Mouse (Mus musculus) WW6 (cell line): Measurements from ENCODE around the gene Ttc7b.

Source experiments
- DNase-seq: peaks from one replicate; pipeline ENCODE4 v3.0.0-alpha.2; 2013; ENCODE audit warnings: low read depth, low spot score

The Ttc7b gene

DNA sequence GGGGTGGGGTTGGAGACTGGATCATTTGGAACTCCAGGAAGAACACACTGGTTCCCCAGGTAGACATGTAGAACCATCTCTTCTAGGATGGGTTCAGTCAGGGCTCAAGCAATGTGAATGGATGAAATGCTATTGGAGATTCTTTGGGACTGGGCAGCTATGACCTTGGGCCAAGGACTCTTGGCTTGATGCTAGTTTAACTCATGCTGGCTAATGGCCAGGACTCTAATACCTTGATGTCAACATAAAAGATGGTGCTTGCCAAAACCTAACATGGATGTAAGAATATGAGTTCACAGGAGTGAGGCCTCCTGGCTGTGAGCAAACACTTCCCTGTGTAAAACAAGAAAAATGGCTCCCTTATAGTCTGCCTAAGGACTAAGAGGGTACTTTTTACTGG is 138.1 kb downstream of the Ttc7b start:
- no peak for DNase-seq

DNA sequence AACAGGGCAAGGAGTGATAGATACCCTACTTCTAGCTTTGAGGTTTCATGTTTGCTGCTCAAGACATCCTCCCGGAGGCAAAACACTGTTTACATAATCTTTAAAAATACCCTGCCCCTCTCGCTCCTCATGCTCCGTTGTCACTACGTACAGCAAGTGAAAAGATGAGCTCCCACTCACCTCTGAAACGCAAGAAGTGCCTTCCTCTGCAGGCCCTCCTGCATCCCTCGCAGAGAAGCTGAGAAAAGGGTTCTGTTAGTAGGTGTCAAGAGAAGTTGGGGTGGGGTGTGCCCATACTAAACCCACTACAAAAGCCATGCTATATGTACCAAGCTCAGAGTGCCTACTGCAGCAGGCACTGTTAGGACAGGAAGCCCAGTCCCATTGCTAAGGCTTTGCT is 138.7 kb downstream of the Ttc7b start:
- DNase-seq = no peak

DNA sequence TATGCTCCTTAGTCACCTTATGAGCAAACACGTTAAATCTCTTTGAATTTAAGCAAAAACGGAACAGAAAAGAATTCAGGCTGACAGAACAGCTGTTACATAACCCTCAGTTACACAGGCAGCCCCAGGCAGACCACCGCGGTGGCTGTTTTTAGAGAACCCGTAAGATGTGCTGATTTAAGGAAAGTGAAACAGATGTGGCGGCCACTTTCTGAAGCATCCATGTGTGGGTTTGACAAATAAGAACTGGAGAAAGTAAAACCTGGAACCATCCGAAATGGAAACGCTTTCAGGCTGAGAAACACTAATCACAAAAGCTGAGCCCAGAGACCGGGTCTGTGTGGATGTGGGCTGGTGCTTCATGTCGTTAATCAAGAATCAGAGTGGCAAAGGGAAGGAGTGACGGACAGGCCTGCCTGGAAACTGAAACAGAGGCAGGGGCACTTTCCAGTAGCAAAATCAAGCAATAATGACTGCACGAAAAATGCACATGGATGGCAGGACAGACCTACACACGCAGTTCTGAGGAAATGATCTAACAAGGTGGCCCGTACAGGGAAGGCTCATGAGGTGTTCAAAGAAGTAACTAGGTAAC is 139.8 kb downstream of the Ttc7b start:
- DNase-seq = no peak

DNA sequence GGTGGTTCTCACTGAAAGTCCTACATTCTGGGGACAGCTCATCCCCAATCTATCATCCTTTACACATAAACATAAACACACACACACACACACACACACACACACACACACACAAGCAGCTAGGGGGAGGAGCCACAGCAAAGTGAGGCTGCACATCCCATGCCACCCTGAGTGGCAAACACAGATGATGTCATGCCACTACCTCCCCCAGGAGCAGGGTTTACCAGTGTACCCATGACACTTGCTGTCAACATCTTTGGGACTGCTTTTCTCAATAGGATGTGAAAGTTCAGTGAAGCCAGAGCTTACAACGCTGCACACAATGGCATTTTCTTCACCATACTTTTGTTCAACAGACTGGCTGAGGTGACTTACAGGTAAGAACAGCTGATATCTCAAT is 140.8 kb downstream of the Ttc7b start:
- DNase-seq = no peak

DNA sequence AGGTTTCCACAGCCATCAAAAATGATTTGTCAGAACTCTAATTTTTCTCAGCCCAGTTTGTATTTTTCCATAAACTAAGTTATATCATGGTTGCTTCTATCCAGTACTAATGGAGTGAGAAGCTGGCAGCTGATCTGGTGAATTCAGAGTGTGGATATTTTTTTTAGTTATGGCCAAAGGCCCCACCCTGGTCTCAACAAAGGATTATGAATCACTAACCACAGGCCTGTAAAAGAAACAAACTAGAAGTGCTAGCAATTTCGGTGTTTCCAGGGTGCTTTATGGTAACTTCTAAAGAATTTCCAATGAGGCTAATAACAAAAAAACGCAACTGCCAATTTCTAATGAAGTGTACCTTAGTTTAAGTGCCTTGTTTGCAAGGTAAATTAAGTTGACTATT is 142.4 kb downstream of the Ttc7b start:
- DNase-seq = no peak

DNA sequence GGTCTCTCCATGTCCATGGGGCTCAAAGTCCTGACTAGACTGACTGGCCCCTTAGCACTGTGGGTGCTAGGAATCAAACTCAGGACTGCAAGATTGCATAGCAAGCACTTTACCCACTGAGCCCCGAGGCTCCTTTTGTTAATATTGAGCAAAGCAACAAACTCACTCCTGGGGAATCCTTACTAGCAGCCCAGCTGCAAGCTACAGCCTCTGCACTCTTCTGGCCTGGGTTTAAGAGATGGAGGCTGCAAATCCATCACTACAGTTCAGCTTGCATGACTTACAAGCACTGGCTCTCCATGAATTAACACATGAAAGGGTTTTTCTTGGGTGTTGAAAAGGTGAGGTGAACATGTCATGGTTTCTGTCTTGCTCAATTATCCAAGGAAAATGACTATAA is 142.8 kb downstream of the Ttc7b start:
- no peak for DNase-seq

DNA sequence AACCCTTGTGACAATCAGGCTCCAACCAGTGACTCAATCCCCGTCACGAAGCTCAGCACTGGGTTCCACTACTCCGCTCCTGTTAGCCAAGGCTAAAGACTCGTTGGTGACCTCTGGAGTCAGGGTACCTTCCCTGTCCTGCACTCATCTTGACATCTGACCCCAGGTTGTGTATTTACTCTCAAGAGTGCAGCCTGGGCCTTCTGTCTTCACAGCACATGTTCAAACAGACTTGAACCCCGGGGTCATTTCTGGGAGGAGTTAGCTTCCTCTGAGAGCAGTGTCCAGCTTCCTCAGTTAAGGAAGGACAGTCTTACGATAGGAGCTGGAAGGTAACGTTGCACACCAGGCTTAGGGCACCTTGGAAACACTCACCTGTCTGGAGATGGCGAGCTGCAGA is 144.8 kb downstream of the Ttc7b start:
- DNase-seq = no peak

DNA sequence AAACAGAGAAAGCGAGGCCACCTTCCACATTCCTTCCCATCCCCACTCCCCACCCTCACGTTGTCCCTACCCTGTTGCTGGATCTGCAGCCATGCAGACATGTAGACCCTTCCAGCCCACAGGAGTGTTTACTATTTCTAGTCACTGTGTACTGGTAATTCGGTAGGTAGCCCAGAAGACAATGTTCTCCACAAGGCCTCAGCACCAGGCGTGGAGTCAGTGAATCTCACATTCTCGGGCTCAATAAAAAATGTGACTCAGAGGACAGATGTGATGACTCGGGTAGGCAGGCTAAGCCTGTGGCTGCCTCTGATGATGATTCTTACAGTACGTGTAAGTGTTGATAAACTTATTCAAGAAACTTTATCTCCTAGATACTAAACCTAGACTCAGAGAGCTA is 147.8 kb downstream of the Ttc7b start:
- no peak for DNase-seq

DNA sequence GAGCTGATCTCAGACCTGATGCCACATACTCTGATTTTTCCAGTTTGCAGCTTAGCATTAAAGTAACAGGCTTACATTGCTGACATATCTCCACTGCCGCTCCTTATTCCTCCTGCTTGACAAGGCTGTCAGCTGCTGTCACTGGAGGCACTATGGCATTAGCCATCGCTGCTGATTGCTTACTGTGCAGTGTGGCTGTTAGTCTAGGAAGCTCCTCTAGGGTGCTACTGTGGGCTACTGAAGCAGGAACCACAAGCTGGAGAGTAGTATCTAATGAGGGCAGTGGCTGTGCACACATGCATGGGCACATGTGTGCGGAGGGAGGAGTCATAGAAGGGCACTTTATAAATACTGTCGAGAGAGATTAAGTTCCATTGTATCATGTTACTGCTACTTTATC is 148.6 kb downstream of the Ttc7b start:
- DNase-seq = no peak

DNA sequence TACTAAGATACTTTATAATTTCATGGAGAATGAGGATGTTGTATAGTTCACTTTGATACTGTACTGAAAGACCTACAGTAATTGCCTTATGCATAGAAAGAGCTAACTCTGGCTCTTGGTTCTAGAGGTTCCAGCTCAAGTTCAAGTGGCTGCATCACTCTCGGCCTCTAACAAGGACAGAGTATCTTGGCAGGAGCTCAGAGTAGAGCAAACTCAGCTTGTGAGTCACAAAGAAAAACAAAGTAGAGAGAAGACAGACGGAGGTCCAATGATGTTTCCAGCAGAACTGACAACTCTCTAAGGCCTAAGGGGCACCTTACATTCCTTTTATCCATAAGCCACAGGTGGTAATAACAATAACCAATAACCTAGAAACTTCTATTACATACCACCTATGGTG is 150.8 kb downstream of the Ttc7b start:
- DNase-seq = no peak

DNA sequence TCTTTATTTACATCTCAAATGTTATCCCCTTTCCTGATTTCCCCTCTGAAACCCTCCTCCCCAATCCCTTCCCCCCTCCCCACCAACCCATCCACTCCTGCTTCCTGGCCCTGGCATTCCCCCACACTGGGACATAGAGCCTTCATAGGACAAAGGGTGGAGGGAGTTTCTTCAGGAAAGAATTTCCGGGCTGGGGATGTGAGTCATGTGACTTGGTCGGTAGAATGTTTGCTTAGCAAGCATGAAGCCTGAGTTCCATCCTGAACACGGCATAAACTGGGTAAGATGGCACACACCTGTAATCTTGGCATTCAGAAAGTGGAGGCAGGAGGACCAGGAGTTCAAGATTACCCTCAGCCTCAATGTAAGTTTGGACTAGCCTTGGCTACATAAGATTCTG is 151.4 kb downstream of the Ttc7b start:
- DNase-seq = no peak

DNA sequence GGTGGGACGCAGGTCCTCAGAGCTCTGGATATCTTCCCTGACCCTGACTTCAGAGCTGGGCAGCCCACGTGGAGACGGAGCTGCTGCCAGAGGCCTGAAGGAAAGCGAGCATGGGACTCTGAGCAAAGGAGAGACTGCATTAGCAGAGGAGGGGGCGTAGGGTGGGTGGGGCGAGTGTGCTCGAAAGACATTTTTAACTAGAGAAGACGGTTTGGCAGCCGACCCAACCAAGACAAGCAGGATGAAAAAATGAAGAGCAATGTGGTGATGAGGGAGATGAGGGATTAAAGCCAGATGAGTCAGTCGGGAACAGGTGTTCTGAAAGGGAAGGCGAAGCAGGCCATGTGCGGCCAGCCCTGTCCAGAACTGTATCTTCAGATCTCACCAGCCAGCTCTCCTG is 159.3 kb downstream of the Ttc7b start:
- no peak for DNase-seq

DNA sequence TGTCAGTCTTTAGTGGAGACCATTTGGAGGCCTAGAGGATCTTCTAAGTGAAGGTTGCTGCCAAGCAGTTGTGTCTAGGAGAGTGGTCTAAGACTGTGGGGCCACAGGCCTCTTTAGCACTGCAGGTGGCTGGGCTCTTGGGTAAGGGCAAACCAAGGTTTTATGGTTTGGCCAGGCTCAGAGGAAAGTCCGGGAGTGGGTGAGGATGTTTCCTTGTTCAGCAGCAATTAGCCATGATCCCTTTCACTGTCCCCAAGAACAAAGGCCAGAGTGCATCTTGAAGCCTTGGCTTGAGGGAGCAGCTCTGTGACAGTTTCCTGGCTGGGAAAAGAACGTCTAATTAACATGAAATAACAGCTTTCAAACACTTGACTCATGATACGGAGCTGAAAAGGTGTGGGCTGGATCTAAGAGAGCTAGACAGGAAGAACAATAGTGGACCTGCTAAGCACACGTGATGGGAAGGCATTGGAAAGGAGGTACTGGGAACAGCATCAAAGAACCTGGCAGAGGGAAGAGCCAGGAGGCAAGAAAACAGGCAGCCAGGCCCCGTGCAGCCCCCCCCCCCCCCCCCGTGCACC is 162.5 kb downstream of the Ttc7b start:
- DNase-seq = no peak

DNA sequence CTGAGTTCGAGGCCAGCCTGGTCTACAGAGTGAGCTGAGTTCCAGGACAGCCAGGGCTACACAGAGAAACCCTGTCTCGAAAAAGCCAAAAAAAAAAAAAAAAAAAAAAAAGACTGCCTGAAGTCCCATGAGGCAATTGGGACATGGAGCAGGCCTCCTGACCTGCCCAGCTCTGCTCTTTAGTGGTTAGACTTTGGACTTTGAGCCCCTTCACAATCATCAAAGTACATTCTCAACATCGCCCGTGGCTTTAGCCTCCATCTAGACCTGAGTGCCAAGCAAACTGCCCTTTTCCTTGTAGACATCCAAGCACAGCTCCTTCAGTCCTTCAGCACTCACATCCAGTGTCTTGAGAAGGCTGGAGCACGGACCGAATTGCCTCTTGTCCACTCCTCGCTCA is 164.2 kb downstream of the Ttc7b start:
- no peak for DNase-seq

DNA sequence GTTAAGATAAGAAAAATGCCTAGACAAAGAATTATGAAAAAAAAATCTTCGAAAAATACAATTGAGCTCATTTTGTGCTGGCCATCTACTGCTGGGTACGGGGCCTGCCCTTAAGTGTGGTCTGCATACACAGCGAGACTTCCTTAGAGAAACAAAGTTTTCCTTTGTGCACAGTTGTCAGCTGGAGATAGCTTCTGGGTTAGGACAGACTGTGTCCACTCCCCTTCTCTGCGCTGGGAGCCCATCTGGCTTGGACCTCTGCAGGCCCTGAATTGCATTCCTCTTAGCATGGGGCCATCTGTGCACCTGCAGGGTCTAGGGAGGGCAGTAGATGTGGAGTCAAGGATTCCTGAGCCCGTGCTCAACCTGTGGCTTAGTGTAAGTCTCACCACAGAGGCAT is 165.1 kb downstream of the Ttc7b start:
- DNase-seq = no peak

DNA sequence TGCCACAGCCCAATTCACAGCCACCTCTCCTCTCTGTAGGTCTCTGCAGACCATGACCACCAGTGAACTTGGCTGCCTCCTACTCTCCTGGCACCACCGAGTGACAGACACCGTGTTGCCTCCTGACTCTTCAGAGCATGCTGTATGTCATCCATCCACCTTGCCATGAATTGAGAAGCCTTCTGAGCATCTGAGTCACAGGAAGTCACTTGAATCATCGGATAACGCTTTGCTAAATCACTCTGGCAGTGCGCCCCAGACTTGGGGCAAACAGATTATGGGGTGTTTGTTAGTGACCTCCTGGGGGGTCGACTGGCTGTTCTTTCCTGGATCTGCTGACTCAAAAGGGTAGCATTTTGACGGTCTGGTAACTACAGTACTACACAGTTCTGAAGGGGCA is 166.7 kb downstream of the Ttc7b start:
- DNase-seq = no peak

DNA sequence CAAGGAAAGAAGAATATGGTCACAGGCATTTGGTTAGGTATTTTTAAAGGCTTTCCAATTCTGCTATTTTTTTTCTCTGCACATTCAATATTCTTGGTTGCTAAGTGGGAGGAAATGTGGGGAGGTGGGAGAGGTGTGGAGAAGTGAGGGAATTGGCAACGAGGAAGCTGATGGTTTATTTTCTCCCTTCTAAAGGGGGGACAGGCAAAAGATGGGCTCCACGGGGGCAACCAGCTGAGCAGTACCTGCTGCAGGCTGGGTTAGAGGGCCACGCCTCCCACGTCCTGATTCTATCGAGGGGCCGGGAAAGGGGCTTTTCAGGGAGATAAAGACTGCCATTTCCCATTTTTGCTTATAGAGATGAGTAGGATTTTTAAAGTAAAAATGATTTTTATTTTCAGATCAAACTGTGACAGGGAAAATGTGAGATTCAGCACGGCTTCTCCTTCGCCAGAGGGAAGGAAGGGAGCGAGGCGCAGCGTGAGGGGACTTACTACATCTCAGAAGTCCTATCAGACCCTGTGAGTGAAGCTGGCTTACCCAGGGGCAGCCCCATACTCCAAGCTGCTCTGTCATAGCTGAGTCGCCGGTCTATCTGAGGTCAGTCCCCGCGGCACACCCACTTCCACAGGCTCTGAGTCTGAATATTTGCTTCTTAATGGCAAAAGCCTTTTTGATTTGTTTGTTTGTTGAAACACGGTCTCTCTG is 167.4 kb downstream of the Ttc7b start:
- no peak for DNase-seq

DNA sequence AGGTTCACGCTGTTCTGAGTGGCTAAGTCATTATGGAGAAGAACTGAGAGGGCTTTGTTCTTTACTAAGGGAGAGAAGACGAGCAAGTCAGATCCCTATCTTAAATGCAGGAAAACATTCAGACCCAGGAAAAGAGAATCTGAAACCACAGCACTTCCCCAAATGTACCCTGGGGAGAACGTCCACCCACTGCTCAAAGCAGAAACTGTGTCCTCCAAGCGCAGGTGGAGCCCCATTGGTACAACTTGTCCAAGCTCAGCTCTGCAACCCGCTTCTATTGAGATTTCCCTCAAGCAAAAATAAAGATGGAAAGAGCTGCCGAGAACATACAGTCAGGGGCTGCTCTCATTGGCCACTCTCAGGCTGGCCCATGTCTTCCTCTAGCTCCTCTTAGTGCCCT is 168.5 kb downstream of the Ttc7b start:
- DNase-seq = no peak

DNA sequence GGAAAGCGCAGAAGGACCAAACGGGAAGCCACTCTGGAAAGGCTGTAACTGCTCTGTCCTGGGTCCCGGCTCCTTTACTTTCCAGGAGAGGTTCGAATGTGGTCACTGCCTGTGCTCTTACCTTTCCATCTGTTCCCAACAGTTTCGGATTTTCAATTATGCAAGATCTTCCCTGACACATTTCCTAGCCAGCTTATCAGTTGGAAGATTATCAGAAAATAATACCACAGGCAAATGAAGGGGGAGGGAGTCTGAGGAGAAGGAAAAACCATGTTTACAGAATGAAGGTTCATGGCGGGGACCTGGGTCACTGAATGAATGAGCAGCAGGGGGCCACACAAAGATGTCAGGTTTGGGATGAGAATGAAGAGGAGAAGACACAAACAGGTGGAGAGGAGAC is 177.1 kb downstream of the Ttc7b start:
- no peak for DNase-seq

DNA sequence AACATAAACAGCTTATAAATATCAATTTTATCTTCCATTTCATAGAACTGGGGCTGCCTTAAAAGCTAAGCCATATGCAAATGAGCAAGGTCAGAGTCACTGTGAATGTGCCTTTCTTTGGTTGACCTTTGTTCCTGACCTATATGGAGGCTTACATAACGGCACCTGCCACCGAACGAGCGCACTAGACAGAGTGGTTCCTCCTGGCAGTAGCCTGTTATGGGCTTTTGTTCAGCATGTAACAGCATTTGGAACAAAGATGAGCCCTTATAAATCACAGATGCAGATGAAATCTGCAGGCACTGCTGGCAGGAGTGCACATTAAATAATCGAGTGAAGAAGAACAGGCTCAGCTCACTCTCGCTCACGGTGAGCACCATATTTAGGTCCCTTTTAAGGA is 179.0 kb downstream of the Ttc7b start:
- no peak for DNase-seq

DNA sequence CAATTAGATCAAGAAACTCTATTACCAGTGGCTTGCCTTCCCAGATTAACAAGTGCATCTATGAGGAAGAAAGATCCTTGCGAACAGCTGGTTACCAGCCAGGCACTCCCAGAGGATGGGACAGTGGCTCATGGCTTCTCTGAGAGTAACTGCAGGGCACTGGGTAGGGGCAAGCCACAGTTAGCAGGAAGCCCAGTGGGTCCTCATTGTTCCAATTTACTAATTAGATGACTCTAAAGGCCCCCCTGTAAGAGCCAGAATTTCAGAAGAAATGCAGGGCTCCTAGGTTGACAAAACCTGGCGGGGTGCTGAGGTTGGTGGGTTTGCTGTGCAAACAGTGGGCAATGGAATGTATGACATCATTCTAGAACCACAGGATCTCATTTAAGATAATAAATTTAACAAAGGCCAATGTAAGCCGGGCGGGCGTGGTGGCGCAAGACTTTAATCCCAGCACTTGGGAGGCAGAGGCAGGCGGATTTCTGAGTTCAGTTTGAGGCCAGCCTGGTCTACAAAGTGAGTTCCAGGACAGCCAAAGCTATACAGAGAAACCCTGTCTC is 179.6 kb downstream of the Ttc7b start:
- DNase-seq = no peak

DNA sequence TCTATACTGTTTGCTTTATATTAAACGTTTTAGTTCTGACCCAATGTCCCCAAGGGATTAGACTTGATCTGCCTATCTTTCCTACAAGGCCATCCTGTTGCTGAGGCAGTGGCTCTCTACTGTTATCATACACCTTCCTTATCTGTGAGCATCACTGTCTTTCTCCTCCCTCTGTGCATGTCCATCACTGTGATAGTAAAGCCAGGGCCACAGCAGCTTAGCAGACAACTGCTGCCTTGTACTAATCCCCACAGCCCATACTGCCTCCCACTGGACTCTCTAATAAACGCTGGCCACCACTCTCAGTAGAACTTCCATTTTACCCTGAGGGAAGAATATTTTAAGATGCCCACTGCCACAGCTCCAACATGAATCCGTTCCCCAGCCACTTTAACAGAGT is 182.6 kb downstream of the Ttc7b start:
- no peak for DNase-seq

DNA sequence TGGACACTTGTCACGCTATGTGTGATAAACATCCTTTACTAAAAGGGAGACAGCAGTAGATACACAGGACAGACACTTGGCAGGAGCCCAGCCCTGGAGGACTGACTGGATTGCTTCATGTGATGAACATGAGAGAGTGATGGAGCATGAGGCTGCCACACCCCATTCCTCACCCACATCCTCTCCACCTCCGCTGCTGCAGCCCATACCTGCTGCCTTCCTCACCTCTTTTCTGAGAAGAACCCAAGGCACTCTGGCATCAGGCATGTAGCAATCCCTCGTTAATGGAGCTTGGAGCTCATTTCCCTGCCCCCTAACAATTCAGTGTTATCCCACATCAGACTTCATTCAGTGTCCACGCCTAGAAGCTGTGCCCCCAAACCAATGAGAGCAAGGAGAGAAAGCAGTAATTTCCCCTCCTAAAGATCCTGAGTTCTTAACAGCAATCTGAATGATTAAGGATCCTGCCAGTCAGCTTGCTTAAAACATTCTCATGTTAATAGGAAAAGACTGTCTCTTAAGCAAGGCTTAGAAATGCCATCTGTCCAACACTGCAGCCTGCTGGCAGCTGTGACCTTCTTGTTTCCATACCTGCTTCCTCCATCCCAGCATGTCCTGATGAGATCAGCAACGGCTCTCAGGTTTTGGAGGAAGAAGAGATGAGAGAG is 183.1 kb downstream of the Ttc7b start:
- DNase-seq = no peak
